Mouse (Mus musculus): ENCODE measurements around the gene Cdc34.

DNA sequence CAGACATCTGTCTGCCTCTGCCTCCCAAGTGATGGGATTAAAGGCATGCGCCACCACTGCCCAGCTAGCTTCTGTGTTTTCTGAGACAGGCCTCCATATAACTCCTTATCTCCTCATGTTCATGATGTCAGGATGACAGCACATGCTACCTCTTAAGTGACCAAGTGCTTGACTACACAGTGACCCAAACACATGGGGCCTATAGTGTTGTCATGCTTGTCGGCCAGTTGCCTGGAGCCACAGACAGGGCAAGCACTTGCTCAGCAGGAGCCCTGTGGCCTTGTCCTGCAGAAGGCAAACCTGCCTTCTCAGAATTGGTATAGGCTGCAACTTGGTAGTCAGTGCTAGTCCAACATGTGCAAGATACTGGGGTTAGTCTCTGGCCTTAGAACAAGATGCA, 4.2 kb downstream of the Cdc34 start:
- TF ChIP-seq MAFK (IDR thresholded peaks at IDR 0.05; ENCODE audit: insufficient read depth, low read depth, low read length) (no peak), HCFC1 (IDR thresholded peaks at IDR 0.05; ENCODE audit: borderline replicate concordance, insufficient read depth, low read length) (no peak), ZNF384 (IDR thresholded peaks at IDR 0.05; ENCODE audit: low read depth, low read length) (no peak), CHD2 (IDR thresholded peaks at IDR 0.05; ENCODE audit: low read depth, low read length) (no peak)

Data from ES-E14 (cell line).